ENCODE assay signal across 7 mouse cellular contexts in genomic region chr17:66075827-66076173, GRCm38 (mm10). TPM values are rescaled to one million over a fixed set of nuclear protein-coding genes. Genes with fewer than 3 reads are reported as not detected.
DNase-seq lines count a peak whose midpoint lies in the region; ATAC-seq and TF ChIP-seq lines count a peak whose summit lies in the region.

No protein-coding gene starts in this region.

- H3ac ChIP-seq in C2C12 (ENCODE audit: control insufficient read depth, insufficient read length, low read depth): peak overlapping the region; percentile 93

- 9% methylated on average over 12 of the region's 12 CpGs for WGBS in intestine, postnatal 0 days
- 2% methylated on average over 12 of the region's 12 CpGs for WGBS in midbrain, embryonic 15.5 days

- ATAC-seq in erythroblast, adult 5-6 weeks (replicated peaks; ENCODE audit: low FRiP score, poor library complexity, severe bottlenecking): peak; percentile 18
- ATAC-seq in intestine, postnatal 0 days: no peak
- ATAC-seq in midbrain, embryonic 15.5 days (replicated peaks): 0 out of 2 replicates have a peak, but pooled peaks have one; percentile 1

- H3K27me3 ChIP-seq in C2C12 (ENCODE audit: control insufficient read depth, insufficient read depth, insufficient read length): no peaks in the 10 kb centered on the region
- no peaks in the 10 kb centered on the region for H3K27me3 ChIP-seq in intestine, postnatal 0 days (replicated peaks; ENCODE audit: control insufficient read depth, insufficient read depth, low read length)
- no peaks in the 10 kb centered on the region for H3K27me3 ChIP-seq in midbrain, embryonic 15.5 days (replicated peaks)

- peak; percentile 74 for DNase-seq in 416B (ENCODE audit: low read depth)
- no peak for DNase-seq in layer of hippocampus, postnatal 36 days
- DNase-seq in adrenal gland, adult 2 months: no peak

- peak overlapping the region; percentile 88 for H3K9ac ChIP-seq in intestine, postnatal 0 days (ENCODE audit: low read depth, low read length)
- H3K9ac ChIP-seq in midbrain, embryonic 15.5 days: peak overlapping the region; percentile 88

- H3K27ac ChIP-seq in intestine, postnatal 0 days (ENCODE audit: low read depth, low read length): no peak overlapping the region
- peak overlapping the region; percentile 97 for H3K27ac ChIP-seq in midbrain, embryonic 15.5 days

- H3K36me3 ChIP-seq in C2C12 (ENCODE audit: control insufficient read depth, insufficient read depth): peaks cover 25% of the 10 kb centered on the region
- peaks cover 8% of the 10 kb centered on the region; the same call in 1 of the 2 replicates for H3K36me3 ChIP-seq in intestine, postnatal 0 days (ENCODE audit: control insufficient read depth, insufficient read depth)
- H3K36me3 ChIP-seq in midbrain, embryonic 15.5 days (replicated peaks): 0 out of 2 replicates have a peak, but pooled peaks cover 9% of the 10 kb centered on the region

- H3K4me2 ChIP-seq in intestine, postnatal 0 days (replicated peaks; ENCODE audit: low read depth): peak overlapping the region; percentile 95
- peak overlapping the region; percentile 84 for H3K4me2 ChIP-seq in midbrain, embryonic 15.5 days

- no peaks in the 10 kb centered on the region for H3K9me3 ChIP-seq in intestine, postnatal 0 days (ENCODE audit: control insufficient read depth)
- no peaks in the 10 kb centered on the region for H3K9me3 ChIP-seq in midbrain, embryonic 15.5 days

- H3K4me1 ChIP-seq in intestine, postnatal 0 days (replicated peaks; ENCODE audit: control insufficient read depth, insufficient read depth, low read length): no peaks in the 10 kb centered on the region
- peaks cover 38% of the 10 kb centered on the region for H3K4me1 ChIP-seq in midbrain, embryonic 15.5 days

- H3K79me3 ChIP-seq in C2C12 (ENCODE audit: low read depth): peaks cover 8% of the 10 kb centered on the region

- H3K4me3 ChIP-seq in C2C12 (ENCODE audit: insufficient read depth, poor library complexity, severe bottlenecking): peak overlapping the region; percentile 72
- H3K4me3 ChIP-seq in intestine, postnatal 0 days (ENCODE audit: low read depth, low read length): peak overlapping the region; percentile 98
- H3K4me3 ChIP-seq in midbrain, embryonic 15.5 days: peak overlapping the region; percentile 94

- TF ChIP-seq CTCF in C2C12 (IDR thresholded peaks at IDR 0.05; ENCODE audit: control insufficient read depth, insufficient read depth, insufficient read length): no peak
- no peak for TF ChIP-seq CTCF in intestine, postnatal 0 days (IDR thresholded peaks at IDR 0.05; ENCODE audit: low read depth)

- peaks cover 45% of the 10 kb centered on the region for H3K79me2 ChIP-seq in C2C12 (ENCODE audit: control insufficient read depth, insufficient read depth)

TF ChIP-seq in C2C12, 6 proteins besides CTCF, POLR2A, EP300 and RAD21:
- TF ChIP-seq MYOG (IDR thresholded peaks at IDR 0.05; ENCODE audit: control insufficient read depth, extremely low read depth, insufficient read length) (no peak), MAX (IDR thresholded peaks at IDR 0.05) (no peak), FOSL1 (IDR thresholded peaks at IDR 0.05; ENCODE audit: insufficient read depth, low read length, poor library complexity, severe bottlenecking) (no peak), CEBPB (IDR thresholded peaks at IDR 0.05; ENCODE audit: low read depth) (no peak)

RNA-seq across cellular contexts. Expression of gene Ankrd12, which starts 1.1 kb away (rescaled TPM):
- 3.1 TPM for polyA plus RNA-seq in C2C12 (2012; fragmentation: generic; extraction: Trizol)
- total RNA-seq in erythroblast, adult 5-6 weeks (2015; ENCODE audit: low replicate concordance): 27.8 and 45.0 TPM in 2 replicates
- 27.3 and 32.6 TPM in 2 replicates for total RNA-seq in erythroblast, adult 5-6 weeks (2017; ENCODE audit: low replicate concordance)
- polyA plus RNA-seq in intestine, postnatal 0 days (2015; fragmentation: Nextera tagmentation; extraction: Ambion mirVana): 21.9 and 24.8 TPM in 2 replicates
- 161 and 170 TPM in 2 replicates for polyA plus RNA-seq in midbrain, embryonic 15.5 days (2015; fragmentation: Nextera tagmentation; extraction: Ambion mirVana)
- 100 to 1,000 TPM; 186 to 190 TPM for total RNA-seq in layer of hippocampus, postnatal 36 days (2021)
- total RNA-seq in adrenal gland, adult 2 months (2021): 10 to 100 TPM; 24.1 to 30.1 TPM
- 1.1 and 2.3 TPM in 2 replicates for polyA plus RNA-seq in adrenal gland, adult 2 months (2012; rRNA removed)

RNA-seq across cellular contexts. Expression of gene Ndufv2, which starts 25.6 kb away (rescaled TPM):
- polyA plus RNA-seq in C2C12 (2012; fragmentation: generic; extraction: Trizol): 134 TPM
- 58.2 and 67.7 TPM in 2 replicates for total RNA-seq in erythroblast, adult 5-6 weeks (2015; ENCODE audit: low replicate concordance)
- 60.4 TPM in 2 replicates for total RNA-seq in erythroblast, adult 5-6 weeks (2017; ENCODE audit: low replicate concordance)
- 421 and 453 TPM in 2 replicates for polyA plus RNA-seq in intestine, postnatal 0 days (2015; fragmentation: Nextera tagmentation; extraction: Ambion mirVana)
- 341 and 355 TPM in 2 replicates for polyA plus RNA-seq in midbrain, embryonic 15.5 days (2015; fragmentation: Nextera tagmentation; extraction: Ambion mirVana)
- total RNA-seq in layer of hippocampus, postnatal 36 days (2021): 100 to 1,000 TPM; 257 to 261 TPM
- total RNA-seq in adrenal gland, adult 2 months (2021): 100 to 1,000 TPM; 422 to 433 TPM
- polyA plus RNA-seq in adrenal gland, adult 2 months (2012; rRNA removed): 27.6 and 29.0 TPM in 2 replicates

RNA-seq across cellular contexts. Expression of gene Washc1, which starts 35.5 kb away (rescaled TPM):
- polyA plus RNA-seq in C2C12 (2012; fragmentation: generic; extraction: Trizol): 34.5 TPM
- 5.4 and 9.6 TPM in 2 replicates for total RNA-seq in erythroblast, adult 5-6 weeks (2015; ENCODE audit: low replicate concordance)
- total RNA-seq in erythroblast, adult 5-6 weeks (2017; ENCODE audit: low replicate concordance): 5.9 and 8.9 TPM in 2 replicates
- 24.8 and 27.6 TPM in 2 replicates for polyA plus RNA-seq in intestine, postnatal 0 days (2015; fragmentation: Nextera tagmentation; extraction: Ambion mirVana)
- 44.9 and 46.3 TPM in 2 replicates for polyA plus RNA-seq in midbrain, embryonic 15.5 days (2015; fragmentation: Nextera tagmentation; extraction: Ambion mirVana)
- total RNA-seq in layer of hippocampus, postnatal 36 days (2021): 10 to 100 TPM; 38.2 to 39.1 TPM
- 10 to 100 TPM; 33.6 to 34.3 TPM for total RNA-seq in adrenal gland, adult 2 months (2021)
- 37.7 and 43.4 TPM in 2 replicates for polyA plus RNA-seq in adrenal gland, adult 2 months (2012; rRNA removed)

RNA-seq across cellular contexts. Expression of gene Ddx11, which starts 47.5 kb away (rescaled TPM):
- polyA plus RNA-seq in C2C12 (2012; fragmentation: generic; extraction: Trizol): 10.0 TPM
- 1.2 and 3.1 TPM in 2 replicates for total RNA-seq in erythroblast, adult 5-6 weeks (2015; ENCODE audit: low replicate concordance)
- total RNA-seq in erythroblast, adult 5-6 weeks (2017; ENCODE audit: low replicate concordance): 3.5 and 6.0 TPM in 2 replicates
- 1.7 and 2.1 TPM in 2 replicates for polyA plus RNA-seq in intestine, postnatal 0 days (2015; fragmentation: Nextera tagmentation; extraction: Ambion mirVana)
- 4.9 and 6.0 TPM in 2 replicates for polyA plus RNA-seq in midbrain, embryonic 15.5 days (2015; fragmentation: Nextera tagmentation; extraction: Ambion mirVana)
- total RNA-seq in layer of hippocampus, postnatal 36 days (2021): 1 to 10 TPM; 1.1 to 1.9 TPM
- total RNA-seq in adrenal gland, adult 2 months (2021): 1 to 10 TPM; 2.5 to 4.7 TPM
- polyA plus RNA-seq in adrenal gland, adult 2 months (2012; rRNA removed): 2.8 and 4.6 TPM in 2 replicates
